Mouse (Mus musculus) cerebellum, adult 18-20 months (tissue): ENCODE measurements around the gene Smtnl2.

Experiments used
- DNase-seq, 2 experiments: peaks; one replicate each; pipeline ENCODE4 v3.0.0; 2021

Smtnl2 gene

DNA sequence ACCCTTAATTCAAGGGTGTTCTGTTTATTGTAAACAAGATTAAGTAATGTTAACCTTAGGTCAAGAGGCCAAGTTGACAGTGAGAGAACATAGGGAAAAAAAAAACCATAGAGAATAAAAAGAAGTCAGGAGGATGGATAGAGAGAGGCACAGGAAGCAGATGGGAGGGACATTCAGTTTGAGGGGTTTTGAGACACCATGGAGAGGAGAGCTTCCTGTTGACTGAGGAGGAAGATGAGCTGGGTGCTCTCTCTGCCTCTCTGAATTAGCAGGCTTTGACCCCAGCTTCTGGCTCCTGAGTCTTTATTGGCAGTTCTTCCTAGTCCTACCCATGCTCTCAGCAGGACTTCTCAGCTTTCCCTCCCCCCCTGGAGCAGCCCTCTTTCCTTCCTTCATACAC is 13.7 kb upstream of the Smtnl2 start:
- DNase-seq, result no peak

DNA sequence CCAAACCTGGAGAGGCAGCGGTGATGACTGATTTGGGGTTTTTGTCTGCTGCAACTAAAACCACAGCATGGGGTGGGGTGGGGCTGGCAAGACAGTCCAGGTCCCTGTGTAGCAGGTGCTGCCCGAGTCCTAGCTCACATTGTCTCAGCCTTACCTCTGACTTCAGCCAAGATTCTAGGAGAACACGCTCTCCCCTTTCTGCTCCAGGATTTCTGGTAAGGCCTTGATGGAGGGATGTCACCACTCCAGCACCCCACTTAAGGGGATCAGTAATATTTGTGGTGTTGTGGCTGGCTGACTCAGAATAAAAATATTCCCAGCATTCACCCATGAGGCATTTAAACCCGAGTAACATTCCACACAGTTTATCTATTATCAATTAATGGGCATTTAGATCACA is 12.2 kb upstream of the Smtnl2 start:
- DNase-seq, result no peak

DNA sequence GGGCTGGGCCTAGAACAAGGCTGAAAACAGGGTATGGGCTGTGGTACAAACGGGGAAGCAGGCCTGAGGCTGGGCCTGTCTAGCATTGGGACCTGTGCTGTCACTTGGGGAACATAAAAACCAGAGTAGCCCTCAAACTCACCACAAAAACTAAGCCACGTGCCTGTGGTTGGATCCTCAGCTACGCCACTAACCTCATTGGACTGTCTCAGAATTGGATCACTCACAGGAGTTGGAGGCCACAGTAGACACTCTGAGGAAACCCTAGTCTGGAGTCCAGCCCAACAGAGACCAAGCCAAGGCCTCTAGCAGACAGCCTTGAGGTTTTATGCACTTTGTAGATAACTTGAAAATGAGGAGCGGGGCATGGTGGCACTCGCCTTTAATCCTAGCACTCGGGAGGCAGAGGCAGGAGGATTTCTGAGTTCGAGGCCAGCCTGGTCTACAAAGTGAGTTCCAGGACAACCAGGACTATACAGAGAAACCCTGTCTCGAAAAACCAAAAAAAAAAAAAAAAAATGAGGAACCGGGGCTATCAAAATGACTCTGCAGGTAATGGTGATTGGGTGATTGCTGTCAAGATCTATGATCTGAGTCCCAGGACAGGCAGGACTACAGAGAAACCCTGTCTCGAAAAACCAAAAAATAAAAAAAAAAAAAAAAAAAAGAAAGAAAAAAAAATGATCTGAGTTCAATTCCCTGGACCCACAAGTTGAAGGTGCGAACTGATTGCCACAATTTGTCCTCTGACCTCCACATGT is 10.2 kb upstream of the Smtnl2 start:
- no peak for DNase-seq

DNA sequence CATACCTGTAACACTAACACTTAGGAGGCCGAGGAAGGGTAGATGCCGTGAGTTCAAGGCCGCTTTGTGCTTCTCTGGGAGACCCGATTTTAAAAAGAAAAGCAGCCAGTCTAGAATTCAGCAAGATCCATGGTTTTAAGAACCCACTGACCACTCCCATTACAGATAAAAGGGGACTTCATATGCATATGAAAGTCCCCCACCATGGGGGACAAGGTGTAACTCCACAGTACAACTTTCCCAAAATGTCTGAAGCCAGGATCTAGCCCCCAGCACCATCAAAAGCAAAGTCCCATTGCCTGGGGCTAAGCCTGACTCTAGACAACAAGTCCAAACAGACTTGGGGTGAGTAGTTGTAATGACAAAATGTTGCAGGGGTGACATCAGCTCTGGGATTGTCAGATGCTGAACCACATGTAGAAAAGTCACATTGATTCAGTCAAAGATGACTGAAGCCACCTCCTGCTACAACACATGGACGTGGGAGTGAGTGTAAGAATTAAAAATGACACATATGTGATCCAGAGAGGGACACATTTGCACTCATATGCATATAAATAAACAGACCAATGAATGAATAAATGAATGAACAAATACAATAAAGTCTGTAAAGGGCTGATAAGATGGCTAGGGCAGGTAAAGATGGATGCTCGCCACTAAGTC is 9.1 kb upstream of the Smtnl2 start:
- no peak for DNase-seq

DNA sequence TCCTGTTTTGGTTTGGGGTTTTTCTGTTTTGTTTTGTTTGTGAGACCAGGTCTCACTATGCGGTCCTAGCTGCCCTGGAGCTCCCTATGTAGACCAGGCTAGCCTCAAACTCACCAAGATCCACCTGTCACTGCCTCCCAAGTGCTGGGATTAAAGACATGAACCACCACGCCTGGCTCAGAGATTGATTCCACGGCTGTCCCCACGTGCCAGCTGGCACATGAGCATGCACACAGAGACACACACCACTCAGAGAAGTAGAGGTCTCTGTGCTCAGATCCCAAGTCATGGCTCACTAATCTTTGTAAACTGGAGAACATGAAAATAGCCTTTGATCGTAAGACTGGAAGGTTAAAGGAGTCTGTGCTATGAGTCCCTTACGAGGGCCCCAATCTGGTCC is 7.5 kb upstream of the Smtnl2 start:
- no peak for DNase-seq

DNA sequence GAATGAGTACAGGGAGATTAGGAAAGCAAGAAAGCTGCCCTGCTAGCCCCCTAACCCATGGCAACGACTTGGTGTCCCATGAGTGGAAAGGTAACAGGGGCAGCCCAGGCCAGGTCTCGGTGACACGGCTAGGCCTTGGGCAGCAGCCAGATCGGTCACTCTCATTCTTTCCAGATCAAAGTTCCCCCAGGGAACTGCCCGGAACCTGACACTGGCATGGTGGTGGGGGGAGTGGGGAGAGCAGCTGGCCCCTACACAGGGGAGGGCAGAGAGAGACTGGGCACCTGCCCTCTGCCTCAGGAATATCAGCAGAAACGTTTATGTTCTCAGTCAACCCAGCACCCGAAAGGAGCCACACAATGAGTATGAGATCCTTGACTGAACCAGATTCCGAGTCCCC is 6.7 kb upstream of the Smtnl2 start:
- DNase-seq, result no peak

DNA sequence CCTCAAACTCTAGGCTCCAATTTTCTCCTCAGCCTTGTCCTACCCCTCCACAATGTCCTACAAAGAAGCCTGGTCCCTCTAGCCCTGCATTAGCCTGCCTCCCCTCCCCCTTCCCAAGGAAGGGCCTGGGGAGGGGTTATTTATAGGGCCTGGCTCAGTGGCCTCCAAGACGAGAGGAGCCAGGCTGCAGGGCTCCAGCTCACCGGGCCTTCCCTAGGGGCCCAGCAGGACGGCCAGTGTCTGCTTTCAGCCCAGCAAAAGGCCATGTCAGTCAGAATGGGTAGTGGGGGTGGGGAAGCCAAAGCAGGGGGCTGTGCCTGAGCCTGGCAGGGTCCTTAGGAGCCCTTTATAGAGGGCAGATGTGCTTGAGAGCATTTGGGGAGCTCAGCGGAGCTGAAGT is 5.9 kb upstream of the Smtnl2 start:
- DNase-seq, result no peak

DNA sequence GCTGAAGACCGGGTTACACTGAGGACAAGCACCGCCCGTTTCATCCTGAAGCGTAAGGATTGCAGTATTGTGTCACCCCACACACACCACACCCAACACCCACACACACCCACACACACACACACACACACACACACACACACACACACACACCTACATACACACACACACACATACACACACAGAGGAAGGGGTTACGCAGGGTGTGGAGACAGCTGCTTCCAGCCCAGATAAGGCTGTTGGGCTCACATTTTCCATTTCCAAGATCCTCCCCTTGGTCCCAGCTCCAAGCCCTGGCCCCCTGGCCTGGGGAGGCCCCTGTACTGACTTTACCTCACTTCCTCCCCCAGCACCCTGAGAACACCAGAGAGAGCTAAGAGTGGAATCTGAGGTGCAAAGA is 5.2 kb upstream of the Smtnl2 start:
- no peak for DNase-seq

DNA sequence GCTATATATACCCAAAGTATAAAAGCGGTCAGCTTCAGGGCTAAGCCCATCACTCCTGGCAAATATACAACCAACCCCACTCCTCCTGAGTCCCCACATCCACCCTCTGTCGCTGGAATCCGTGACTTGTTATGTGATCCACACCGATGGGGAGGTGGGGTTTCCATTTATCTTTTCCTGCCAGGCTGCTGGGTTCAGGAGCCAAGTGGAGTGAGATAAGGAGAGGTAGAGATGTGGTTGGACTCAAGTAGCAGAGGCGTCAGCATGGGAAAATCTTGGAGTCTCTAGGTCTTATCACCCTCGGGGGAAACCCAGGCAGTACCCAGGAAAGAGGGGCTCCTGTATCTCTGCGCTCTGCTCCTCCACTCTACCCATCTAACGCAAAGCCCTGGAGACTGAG is 3.6 kb upstream of the Smtnl2 start:
- no peak for DNase-seq

DNA sequence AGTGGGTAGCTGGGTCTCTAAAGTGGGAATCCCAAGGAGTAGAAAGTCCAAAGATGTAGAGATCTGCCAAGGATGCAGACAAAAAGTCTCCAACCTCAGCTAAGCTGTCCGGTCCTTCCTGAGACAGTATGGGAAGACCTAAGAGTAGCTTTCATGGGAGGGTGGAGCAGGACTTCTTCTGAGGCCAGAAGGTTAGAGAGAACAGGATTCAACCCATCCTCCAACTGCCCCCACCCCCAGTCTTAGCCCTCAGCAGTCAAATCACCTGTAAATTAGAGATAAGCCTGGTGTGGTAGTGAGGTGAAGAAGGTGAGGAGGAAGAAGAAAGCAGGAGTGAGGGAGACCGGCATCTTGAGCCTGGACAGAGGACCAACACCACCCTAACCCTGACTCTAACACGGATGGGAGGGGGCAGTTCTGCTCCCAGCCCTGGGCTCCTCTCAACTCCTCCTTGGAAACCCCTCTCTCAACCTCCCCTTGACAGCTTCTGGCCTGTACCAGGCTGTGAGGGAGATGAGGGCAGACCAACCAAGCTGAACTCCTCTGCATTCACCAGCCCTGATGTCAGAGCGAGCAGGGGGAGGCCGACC is 2.2 kb upstream of the Smtnl2 start:
- DNase-seq, result no peak

DNA sequence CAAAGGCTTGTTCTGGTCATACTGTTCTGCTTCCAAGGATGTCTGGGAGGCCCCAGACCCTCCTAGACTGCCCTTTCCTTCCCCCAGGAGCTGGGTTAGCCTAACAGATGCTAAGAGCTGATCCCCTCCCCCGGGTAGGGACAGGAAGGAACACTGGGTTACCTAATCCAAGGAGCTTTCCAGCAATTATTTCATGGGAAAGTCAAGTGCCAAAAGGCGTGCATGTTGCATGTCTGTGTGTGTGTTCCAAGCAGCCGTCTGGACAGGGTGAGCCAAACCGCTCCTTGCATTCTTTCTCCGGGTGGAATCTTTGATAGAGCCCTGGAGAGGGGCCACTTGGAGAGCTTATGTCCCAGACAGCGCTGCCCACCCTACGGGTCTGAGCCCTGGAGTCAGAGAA is 1.5 kb upstream of the Smtnl2 start:
- no peak for DNase-seq

DNA sequence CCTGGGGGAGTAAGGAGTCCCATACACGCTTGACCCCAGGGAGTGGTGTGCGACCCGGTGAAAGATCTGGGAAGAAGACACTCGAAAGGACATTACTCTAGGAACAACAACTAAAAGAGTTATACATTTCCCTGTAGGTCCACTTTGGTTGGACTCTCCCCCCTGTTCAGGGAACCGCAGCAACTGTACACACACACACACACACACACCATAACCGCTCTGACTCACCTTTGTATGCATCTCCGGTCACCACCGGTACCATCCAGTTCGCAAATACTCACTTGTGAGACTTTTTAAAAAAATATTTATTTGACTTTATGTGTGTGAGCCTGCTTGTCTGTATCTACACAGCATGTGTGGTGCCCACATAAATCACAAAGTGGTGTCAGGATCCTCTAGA is 432 bp upstream of the Smtnl2 start:
- no peak for DNase-seq

DNA sequence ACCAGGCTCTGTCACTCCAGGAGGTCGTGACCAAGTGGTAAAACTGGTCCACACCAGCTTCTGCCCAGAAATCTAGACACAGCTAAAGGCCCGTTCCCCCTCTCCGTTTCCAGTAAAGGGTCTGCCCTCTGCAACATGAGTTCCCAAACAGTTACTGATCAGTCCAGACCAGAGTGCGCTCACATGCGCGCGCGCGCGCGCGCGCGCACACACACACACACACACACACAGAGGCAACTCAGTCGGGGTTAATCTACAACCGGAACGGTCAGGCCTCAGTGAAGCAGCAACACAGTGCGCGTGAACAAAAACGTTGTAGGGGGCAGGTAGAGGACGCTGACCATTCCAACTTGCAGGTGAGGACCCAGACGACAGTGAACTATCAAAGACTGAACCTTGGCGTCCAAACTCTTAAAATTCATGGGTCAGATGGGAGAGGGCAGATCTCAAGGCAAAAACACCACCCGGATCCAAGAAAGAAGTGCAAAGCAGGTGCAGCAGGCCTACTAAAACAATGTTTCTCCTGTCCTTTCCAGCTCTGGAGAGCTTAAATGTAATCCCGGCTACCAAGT is 906 bp downstream of the Smtnl2 start:
- DNase-seq, result no peak

DNA sequence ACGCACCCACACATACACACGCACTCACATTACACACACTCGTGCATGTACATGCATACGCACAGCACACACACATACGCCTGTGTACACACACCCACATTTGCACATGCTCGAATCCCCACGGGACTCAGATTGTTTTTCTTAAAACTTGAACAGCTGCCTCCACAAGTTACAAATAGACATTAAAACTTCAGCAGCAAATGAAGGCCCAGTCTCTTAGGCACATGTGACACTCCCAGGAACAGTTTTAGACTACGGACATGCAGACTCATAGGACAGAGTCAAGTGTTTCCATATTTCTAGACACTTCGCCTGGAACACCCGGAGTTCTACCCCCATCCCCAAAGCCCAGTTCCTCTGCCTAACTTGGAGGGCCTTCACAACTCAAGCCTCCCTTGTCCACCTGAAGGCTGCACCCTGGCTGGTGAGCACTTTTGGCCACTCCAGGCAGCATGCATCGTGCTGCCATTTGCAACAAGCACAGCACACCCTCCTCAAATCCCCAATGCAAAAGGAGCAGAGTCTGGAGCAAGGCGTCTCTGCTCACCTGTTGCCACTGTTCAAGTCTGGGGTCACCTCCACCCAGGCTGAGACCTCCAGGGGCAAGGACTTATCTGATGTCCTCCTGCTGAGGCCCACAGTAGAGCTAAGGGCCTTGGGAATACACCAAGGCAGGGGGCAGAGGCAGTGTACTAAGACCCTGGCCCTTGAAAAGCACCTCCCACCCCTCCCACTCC is 1.7 kb downstream of the Smtnl2 start:
- DNase-seq, result no peak

DNA sequence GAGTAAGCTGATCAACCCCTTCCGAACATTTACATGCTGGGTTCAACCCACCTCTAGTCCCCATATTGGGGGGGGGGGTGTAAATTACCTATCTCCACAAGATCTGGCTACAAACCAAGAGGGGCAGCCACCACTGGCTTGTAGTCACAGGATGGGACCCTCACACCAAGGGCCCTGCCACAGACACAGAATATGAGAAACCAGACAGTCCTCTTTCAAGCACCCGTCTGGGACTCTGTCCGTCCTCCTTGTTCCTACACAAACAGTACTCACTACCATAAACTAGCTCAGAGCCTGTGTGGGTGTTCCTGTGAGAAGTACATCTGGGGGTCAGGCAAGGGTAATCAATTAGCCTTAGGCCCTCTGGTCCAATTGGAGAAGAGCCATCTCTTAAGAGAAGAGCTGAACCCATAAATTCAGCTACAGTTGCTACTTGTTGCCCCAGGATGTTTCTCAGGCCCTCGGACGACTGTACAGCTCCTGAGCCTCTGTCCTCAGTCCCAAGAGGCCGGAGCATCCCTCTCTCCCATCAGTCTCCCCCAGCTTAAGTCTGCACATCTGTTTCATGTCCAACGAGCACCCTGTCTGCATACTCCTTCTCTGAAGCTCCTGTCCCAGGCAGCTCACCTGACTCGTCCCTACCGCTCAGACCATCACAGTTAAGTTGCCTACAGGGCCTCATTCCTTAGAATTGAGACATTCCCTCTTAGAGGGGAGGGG is 2.9 kb downstream of the Smtnl2 start:
- no peak for DNase-seq

DNA sequence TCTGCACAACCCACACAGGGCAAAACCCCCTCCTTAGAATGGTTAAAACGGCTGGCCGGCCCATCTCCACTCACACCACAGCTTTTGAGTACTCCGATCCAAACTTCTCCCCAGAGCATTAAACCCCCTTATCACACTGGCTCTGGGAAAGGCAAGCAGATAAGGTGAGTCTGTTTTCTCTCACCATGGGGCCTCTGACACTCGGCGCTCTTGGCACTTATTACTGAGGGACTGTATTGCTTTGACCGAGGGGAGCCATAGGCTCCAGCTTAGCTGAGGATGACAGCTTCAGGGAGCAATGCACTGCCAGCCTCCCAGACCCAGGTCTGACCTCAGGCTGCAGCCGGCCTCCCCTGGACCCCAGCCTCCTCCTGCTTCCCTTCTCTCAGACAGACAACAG is 3.9 kb downstream of the Smtnl2 start:
- no peak for DNase-seq

DNA sequence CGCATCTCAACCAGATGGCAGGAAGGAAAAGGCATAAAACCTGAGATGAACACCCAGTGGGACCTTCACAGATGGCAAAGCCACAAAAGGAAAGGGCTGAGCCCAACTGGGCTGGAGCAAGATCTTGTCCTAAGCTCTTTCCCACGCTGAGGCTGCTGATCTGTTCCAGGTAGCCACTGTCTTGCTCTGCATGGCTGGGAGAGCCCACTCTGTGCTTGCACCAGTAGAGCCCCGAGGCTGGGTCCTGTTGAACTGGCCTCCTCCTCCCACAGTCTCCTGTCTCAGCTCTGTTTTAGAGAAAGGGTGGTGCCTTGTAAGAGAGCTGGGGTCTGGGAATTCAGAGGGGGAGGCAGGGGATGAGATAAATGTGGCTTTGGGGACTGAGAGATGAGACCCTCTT is 4.4 kb downstream of the Smtnl2 start:
- DNase-seq, result no peak

DNA sequence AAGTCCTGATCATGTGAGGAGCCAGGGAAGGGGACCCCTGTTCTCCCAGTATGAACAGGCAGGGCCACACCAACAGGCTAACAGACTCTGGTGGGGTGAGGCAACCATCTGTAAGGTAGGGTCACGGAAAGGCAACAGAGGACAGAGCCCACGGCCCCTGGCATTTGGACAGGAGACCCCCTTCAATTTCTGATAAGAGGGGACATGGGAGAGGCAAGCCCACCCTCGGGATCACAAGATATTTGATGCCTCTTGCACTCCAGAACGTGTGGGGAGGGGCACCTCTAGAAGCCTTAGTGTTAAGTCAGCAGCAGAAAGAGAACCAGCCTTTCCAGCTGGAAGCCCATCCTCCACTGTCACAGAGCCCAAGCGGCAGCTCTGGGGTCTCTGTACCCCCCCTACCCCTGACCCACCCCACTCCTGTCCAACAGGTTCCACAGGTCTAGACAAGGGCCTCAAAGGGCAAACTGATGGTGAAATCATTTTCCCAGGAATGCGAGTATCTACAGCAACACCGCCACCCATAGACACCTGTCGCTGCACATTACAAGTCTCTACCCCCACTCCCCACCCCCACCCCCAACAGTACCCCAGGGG is 5.3 kb downstream of the Smtnl2 start:
- no peak for DNase-seq

DNA sequence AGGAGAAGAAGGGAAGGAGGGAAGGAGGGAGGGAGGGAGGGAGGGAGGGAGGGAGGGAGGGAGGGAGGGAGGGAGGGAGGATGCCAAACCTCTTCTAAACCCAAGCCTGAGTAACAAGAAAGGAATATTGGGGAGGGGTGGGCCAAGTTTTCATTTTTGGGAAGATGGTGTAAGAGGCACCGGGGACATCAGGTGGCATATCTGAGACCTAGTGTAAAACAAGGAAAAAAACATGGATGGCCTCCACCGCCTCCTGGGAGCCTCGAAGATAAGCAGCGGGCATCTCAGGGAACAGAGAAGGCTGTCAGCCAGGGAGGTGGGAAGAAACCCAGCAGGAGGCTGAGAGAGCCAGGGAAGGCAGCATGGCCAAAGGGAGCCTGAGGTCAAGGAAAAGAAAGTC is 6.0 kb downstream of the Smtnl2 start:
- DNase-seq, result no peak

DNA sequence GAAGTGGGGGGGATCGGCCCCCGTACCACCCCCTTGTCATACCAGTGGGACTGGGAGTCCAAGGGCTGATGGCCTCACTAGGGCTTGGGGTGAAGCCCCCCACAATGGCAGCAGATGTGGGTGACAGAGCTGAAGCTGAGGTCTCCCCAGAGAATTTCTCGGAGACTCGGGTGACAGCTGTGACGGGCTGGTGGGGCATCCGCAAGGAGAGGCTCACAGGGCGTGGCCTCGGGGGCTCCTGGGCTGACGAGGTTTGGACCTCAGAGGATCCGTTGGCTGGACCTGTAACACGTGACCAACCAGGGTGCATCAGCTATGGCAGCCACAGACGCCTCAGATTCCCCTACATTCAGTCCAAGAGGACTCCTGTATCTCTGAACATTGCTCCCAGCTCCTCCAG is 8.5 kb downstream of the Smtnl2 start:
- no peak for DNase-seq

DNA sequence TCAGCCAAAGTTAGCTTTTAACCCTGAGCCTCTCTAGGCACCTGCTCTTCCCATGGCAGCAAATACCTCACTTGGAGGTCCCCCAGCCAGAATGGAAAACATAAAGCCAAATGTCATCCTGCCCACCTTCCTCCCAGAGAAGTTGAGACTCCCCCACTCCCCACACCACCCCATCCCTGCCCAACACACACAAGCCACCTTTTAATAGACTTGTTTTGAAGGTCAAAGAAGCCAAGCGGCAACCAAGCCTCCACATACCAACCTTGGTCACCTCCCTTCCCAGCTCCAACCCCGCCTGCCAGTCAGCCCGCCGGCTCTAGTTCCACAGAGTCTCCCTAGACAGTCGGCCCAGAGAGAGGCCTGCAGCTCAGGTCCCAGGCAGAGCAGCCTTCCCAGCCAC is 9.5 kb downstream of the Smtnl2 start:
- no peak for DNase-seq

DNA sequence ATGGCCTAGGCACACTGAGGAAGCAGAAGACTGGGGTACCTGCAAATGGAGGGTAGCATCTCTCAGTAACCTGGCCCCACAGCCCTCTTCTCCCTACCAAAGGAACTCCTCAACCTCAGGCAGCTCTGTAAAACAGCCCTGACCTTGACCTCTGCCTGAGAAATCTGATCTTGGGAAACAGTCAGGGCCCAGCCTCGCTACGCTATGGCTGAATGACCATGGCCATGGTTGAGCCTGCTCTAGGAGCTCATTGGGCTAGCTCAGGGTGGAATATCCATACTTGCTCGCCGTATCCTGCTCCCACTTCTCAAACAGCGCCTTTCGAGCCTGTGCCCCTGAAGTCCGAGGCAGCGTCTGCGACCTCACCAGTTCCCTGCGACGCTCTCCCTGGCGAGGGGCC is 10.4 kb downstream of the Smtnl2 start:
- no peak for DNase-seq
